Mouse (Mus musculus) thymus, postnatal 36 days (tissue): Measurements from ENCODE around the gene Srd5a1.
"Not testable (repeated sequence)": the region's sequence is repeated elsewhere in the genome, so short reads cannot be mapped to it uniquely, and the experiment has no call there.

Source experiments
- DNase-seq, 2 experiments: peaks; one replicate each; pipeline ENCODE4 v3.0.0; 2022; ENCODE audit warnings: mixed read lengths in 2 of 2

Srd5a1 gene

DNA sequence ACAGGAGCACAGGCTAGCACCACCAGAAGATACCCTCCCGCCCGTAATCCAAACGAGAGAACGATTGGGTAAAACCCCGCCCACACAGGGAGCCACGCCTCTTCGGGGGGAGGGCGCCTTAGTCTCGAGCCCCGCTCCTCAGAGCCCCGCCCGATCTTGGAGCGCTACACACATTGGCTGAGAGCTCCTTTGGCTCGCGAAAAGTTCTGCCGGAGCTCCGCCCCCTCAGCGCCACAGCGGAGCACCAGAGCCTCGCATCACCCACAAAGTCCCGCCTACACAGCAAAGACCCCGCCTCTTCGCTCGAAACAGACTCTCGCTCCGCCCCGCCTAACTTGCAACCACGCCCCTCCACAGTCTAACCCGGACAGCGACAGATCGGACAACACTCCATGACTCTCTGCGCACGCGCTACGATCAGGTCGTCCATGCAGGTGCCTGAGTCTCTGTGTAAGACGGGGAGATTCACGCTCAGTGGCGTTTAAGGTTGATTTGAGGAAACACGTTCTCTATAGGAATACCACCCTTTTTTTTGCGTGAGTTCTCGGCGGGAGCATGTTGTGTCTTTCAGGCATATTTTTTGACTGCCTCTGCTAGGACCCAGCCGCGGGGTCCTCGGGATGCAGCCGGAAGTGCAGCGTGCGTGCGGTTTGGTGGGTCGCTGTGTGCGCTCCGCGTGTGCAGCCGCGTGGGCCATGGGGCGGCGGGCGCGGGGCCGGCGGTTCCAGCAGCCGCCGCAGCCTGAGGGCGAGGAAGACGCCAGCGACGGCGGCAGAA is at the start of gene Srd5a1:
TSS of gene Srd5a1 (minus strand) at position 45 of the 777 bp plus-strand sequence.
- peak; percentile 100 for DNase-seq

DNA sequence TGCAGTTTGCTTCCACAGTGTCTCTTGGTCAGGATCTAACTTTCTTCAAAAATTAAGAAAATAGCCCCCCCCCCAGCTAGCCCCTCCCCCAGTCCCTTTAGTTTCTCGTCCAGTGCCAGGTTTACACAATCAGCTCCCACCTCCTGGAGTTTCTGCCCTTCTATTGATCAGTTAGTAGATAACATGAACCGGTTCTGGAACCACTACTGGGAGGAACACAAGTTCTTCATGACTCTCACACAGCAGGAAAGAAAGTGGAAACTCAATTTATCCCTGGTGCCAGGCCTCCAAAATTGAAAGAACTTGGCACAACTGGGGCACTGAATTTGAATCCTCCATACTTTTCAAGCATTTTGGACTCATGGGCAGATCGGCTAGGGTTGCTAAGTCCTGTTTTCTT is 43.3 kb upstream of the Srd5a1 start:
- DNase-seq, result no peak

DNA sequence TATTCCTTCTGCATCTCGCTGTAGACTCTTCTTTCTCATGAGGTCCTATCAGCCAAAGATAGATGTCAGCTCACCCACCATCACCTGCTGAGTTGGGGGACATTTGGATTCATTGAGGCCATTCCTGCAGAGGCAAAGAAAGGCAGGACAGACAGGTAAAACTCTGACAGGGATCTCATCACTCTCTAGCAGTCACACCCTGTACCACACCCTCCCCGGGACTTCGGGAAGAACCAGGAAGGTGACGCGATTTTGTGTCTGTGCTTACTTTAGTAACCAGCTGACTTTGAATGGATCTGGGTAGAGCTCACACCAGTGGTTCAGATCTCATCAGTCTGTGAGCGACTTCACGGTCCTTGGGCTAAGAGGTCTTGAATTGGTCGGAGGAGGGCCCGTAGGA is 35.2 kb upstream of the Srd5a1 start:
- DNase-seq, result no peak

DNA sequence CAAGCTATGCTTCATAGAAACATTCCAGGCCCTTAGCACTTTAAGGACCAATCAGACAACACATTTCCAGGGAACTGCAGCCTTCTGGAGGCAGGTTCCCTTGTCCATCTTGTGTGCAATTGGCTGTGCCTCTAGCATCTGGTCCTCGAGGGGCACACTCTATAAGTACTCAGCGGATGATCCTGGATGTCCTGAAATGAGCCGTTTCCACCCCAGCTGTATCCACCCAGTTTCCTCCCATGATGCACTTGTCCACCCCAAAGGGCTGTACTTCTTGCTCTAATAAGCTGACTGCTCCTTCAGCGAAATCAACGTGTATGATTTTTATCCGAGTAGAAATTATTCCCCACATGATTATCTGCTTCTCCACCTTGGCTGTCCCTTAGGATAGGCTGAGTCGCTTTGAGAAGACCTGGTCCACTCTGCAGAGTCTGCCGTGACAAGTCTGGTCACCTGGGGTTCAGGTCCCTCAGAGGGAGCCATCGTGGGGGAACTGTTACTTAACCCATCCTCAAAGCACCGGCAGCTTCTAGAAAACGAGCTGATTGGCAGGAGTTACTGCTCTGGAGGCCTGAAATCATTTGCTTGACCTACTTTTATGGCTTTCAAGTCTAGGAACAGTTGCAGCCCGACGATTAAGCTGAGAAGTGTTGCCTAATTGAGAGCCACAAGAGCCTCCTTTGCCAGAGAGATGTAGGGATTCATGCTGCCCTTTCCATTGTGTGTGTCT is 34.6 kb upstream of the Srd5a1 start:
- no peak for DNase-seq

DNA sequence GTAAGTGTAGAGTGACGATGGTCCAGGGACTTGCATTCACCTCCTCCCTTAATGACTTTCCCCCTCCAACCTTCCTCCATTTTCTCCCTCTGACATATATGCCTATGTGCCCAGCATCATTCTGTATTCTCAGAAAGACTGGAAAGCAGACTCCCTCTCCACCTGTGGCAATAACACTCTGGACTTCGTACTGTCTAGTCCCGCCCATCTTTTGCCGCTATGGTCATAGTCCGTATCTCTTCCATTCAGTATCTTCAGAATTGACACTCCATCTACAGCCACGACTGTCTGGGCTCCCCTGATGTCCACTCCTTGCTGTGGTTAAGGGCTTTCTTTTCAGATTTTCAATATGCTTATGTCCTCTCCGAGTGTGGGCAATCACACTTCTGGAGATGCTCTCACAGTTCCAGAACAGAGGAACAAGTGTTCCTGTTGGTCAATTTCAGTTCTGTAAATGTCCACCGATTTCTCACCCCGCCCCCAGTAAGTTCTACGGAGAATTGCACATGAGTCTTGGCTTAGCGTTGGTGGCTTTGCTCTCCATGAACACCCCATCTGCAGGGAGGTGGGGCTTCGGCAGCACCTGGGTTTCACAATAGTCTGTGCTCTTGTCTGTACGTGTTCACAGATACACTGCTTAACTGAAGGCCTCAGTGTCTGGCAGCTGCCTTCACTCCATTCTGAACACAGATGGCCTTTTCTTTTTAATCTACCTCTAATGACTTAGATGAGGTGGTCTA is 33.4 kb upstream of the Srd5a1 start:
- DNase-seq, result no peak

DNA sequence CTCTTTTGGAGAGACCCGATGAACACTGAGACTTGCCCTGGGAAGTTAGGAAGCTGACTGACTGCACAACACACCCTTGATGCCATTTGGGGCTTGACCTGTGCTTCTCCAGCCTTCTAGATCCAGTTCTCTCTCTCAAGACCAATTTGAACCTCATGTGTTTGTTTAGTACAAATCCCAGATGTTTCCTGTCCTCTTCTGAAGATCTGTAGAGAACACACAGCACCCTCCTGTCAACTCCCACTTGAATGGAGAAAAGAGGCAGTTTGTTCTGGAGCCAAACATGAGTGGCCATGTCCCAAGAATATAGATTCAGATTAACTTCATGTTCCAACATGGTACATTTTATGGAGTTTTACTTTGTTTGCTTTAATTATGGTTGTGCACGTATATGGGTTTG is 32.7 kb upstream of the Srd5a1 start:
- DNase-seq, result no peak

DNA sequence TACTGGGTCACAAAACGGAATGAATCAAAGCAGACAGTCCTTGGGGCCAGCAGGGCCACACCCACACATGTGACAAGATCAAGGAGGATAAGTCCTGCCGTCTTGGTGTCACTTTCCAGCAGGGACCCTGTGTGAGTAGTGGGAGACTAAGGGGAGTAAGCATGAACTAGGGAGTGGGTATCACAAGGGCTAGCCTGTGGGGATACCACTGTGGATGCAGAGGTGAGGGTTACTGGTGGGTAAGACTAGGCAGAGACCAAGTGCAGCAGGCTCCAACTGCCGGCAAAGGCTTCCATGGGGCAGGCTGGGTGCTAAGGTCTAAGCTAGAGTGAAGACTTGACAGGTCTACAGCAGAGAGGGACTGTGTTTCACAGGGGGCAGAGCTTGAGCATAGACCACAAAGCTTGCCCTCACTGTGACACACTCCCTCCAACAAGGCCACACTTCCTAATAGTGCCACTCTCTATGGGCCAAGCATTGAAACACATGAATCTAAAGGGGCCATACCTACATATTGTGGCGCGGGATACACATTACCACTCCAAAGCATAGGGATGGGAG is 31.5 kb upstream of the Srd5a1 start:
- no peak for DNase-seq

DNA sequence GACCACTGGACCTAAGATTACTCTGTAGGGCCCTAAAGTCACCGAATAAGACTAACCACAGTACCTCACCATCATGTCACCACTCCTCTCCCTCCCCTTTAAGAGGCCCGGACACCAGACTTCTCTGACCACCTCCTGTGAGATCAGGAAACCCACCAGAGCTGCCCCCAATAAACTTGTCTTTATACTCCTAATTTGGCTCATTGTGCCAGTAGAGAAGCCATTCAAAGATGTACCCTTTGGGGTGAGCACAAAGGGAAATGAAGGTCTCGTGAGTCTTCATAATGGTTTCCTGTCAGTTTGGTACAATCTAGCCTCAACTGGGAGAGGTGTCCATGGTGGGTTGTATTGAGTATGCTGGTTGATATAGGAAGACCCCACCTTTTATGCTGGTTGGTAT is 29.8 kb upstream of the Srd5a1 start:
- no peak for DNase-seq

DNA sequence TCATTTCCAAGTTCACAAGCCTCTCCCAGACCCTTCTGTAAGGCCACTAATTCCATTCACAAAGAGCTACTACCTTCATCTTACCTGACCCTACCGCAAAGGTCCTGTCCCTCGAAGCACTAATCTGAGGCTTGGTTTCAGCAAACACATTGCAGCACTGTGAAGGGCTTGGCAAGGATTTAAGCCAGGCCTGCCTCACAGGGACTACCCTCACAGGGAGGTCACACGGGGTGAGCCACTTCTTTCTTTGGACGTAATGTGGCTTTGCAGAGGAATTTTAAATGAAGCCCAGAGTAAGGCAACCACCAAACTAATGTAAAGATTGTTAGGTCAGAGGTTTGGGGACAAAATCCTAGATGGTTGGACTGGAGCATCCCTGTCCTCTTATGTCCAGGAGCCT is 29.3 kb upstream of the Srd5a1 start:
- no peak for DNase-seq

DNA sequence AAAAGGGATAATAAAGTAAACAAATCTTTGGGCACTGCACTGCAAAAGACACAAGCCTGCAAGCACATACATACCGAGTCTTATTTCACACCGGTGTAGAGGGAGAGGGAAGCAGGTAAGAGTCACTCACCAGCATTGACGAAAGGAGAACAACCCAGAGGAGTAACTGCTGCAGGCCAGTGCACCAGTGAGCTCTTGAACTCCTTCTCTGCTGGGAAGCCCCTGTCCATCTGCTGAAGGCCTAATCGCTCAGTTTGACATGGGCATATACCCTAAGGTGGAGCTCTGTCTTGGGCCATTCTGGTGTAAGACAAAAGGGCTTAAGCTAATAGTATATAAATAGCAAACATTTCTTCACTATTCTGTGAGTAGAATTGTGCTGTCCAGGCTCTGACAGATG is 28.9 kb upstream of the Srd5a1 start:
- DNase-seq, result no peak

DNA sequence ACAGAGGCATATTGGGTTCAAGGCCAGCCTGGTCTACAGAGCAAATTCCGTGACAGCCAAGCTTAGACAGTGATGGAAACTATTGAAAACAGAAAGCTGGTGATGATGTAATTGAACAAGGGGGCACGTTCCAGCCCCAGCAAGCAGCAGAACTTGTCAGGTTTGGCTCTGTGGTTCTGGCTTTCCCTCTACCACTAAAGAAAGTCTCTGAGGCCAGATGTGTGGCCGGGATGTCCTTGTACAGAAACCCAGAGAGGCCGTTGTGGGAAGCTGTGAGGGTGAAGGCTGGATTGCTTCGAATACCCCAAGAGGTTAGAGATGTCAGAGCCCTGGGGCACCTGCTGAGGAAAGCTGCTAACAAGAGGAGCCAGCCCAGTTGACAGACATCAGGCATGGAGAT is 28.0 kb upstream of the Srd5a1 start:
- DNase-seq, result no peak

DNA sequence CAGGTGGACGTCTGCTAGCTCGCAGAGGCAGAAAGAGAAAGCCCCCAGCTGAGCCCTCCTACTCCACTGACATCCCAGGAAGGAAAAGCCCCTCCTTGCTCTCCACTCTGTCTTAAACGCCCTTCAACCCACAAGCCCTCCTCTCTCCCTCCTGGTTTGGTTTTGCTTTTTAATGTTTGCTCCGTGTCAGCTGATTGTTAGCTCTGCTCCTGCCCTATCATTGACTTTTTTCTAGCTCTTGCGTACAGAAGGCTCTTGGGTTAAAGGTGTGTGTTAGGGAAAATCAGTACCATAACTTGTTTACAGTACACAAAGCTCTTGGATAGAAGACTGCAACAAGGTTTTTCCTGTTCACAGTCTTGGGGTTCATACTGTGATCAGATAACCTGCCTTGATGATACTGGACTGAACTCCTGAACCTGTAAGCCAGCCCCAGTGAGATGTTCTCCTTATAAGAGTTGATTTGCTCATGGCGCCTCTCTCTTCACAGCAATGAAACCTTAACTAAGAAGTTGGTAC is 26.9 kb upstream of the Srd5a1 start:
- no peak for DNase-seq

DNA sequence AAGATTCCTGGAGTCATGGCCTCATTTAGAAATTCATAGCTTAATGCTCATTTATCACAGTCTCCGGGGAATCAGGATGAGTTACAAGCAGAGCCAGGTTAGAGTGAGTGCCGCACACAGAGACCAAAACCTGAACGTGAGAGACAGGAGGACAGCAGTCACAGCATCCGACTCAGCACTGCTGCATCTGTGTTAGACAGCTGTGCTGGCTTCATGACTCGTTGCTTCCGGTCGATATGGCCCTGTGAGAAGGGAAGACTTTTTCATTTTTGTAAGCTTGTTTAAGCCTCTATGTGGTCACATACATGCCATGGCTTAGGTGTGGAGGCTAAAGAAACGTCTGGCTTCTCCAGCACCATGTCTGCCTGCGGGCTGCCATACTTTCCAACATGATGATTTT is 26.4 kb upstream of the Srd5a1 start:
- no peak for DNase-seq

DNA sequence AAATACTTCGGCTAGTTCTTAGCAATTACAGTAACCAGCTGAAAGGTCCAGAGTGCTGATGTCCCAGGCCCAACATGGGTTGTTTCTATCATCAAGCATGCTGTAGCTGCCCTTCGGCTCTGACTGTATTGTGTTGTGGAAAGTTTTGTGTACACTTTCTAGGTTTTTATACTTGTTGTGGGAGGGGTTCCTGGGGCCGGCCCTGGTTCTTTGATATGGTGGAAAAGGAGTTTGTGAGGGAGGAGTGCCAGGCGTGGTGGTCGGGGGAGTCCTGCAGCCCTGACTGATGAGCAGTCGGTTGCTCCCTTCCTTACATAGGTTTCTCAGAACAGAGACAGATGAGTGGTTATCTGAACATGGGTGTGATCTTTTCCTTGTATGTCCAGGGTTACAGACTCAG is 25.6 kb upstream of the Srd5a1 start:
- no peak for DNase-seq

DNA sequence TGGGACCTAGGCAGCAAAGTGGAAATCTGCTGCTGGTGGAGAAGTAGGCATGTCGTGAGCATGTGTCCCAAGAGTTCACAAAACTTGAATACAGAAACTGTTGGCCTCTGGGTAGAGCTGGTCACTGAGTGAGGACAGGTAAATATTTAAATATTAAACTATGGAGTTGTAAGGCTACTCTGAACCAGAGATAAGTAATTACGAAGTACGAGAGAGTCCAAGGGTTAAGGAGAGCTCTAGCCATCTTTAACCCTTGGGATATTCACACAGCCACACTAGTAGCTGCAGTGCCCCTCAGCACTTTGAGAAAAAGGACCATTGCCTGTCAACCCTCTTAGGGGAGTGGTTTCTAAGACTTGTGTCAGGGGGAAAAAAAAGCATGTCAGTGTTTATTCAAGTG is 25.1 kb upstream of the Srd5a1 start:
- no peak for DNase-seq

DNA sequence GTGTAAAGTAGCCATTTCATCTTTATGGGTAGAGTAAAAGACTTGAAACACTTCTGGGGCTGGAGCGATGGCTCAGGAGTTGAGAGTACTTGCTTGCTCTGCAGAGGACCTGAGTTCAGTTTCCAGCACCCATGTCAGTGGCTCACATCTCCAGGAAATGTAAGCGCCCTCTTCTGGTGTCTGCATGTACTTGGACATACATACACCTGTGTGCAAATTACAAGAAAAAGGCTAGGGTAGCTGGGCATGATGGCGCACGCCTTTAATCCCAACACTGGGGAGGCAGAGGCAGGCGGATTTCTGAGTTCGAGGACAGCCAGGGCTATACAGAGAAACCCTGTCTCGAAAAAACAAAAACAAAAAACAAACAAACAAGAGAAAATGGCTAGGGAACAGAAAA is 24.6 kb upstream of the Srd5a1 start:
- not testable (repeated sequence) for DNase-seq

DNA sequence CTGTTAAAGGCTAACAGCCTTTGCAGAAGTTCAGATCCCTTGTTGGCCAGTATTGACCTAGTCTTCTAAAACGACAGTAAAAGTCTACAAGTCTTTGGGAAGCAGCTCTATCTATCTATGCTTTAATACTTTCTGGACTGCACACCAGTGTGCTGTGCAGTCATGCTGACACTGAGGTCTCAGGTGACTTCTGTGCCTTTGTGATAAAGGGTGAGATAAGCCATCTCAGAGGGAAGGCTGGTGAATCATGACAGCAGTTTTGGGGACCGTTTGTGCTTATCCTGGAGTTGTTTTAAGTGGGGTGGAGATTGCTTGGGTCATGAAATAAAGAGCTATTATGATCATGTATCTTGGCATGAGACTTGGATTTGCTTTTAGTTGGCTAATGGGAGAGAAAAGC is 22.7 kb upstream of the Srd5a1 start:
- no peak for DNase-seq

DNA sequence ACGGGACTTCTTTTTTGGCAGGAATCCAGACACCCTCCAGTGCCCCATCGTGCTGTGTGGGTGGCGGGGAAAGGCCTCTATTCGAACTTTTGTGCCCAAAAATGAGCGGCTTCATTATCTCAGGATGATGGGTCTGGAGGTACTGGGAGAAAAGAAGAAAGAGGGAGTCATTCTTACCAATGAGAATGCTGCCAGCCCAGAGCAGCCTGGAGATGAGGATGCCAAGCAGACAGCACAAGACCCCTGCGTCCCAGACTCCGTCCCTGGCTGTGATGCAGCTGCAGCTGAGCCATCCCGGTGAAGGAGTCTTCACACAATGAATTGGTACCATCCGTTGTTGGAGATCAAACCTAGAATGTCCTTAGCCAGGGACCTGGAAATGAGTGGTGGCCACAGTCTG is 22.3 kb upstream of the Srd5a1 start:
- no peak for DNase-seq

DNA sequence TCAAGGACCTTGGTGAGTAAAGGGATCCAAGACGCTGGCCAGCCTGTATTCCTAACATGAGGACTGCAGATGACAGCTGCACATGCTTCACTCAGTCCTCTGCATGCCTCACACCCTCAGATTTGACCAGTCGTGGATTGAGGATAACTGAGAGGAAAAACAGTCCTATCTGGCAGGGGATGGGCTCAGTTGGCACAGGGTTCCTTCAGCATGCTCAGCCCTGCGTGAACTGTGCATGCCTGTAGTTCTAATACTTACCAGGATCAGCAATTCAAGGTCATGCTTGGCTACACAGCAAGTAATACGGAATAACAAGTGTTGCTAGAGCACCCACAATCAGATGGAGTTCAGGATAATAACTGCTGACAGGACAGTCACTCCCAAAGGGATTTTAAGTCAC is 20.4 kb upstream of the Srd5a1 start:
- no peak for DNase-seq

DNA sequence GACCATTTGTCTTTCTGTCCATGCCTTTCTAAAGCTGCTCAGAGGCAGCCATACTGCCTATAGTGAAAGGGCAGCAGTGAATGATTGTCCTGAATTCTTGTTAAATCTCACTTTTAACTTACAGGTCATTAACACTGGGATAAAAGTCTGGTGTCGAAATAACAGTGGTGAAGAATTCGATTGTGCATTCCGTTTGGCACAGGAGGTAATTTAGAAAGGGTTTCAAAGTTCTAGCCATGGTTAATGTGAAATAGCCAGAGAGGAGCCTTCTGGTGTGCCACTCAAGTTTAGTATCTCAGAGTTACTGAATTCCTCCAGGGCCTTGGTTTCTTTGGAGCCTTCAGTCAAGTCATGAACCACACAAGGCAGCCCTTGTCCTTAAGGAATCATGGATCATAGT is 19.9 kb upstream of the Srd5a1 start:
- DNase-seq, result no peak

DNA sequence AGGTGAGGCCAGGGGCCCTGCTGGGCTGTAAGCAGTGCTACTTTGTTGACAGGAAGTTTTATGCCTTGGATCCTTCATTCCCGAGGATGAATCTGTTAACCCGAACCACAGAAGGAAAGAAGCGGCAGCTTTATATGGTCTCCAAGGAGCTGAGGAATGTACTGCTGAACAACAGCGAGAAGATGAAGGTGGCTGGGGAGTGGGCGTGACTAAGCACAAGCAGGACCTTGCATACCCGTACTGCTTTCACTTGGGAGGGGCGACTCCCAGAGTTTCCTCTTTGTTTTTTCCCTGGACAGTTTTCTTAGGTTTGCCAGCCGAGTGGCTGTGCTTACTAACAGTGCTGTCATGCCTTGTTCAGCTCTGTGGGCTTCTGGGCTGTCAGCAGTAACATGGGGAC is 19.3 kb upstream of the Srd5a1 start:
- DNase-seq, result no peak

DNA sequence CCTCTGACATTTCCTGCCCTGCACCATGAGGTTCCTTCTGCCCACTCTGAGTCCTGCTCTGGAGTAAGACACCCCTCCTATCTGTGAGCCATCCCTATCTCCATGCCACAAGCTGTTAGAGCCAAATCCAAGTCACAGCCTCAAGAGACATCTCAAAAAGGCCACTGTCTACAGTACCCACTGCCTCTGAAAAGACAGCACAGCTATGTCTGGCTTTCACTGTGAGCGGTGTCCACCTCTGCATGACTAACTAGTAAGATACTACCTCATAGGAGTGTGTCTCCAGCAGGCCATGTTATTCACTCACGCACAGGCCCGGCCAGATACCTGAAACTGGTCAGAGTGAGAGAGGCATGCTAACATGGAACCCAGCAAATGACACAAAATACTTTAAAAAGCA is 16.7 kb upstream of the Srd5a1 start:
- no peak for DNase-seq

DNA sequence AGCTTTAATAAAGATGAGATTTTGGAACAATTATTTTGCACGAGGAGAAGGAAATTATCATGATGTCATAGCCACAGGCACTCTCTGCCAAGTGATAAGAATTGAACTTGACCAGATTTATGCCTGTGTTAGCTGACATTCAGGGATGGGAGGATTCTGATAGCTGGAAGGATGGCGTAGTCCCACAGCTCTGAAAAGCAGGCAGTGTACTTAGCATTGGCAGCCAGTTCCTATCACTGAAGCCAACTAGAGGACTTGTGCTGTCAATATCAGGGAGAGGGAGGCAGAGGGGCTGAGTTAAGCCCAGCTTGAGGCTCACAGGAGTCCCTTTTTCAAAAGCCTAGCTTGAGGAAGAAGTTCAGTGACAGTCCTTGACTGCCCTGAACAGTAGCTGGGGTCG is 13.3 kb upstream of the Srd5a1 start:
- DNase-seq, result no peak
